Mouse (Mus musculus) brain, embryonic 18.5 days (tissue): ENCODE measurements around the gene Lyl1.

Source experiments
- DNase-seq: peaks from one replicate; pipeline ENCODE4 v3.0.0-alpha.2; 2012; ENCODE audit warnings: low read depth, low spot score

Lyl1 gene

GRCm38 (mm10) chr8:84722850-84723570, 21.8 kb downstream of the Lyl1 start, which contains the start of gene G430095P16Rik:
Gene G430095P16Rik, plus strand, starts transcription at chr8:84723007.
- DNase-seq: no peak

GRCm38 (mm10) chr8:84723571-84723900, 22.3 kb downstream of the Lyl1 start:
- DNase-seq: no peak

GRCm38 (mm10) chr8:84724683-84725082, 23.4 kb downstream of the Lyl1 start:
- no peak for DNase-seq

GRCm38 (mm10) chr8:84725246-84725940, 24.1 kb downstream of the Lyl1 start:
- DNase-seq: no peak

GRCm38 (mm10) chr8:84725941-84726259, 24.6 kb downstream of the Lyl1 start:
- no peak for DNase-seq

- DNase-seq: no peak
These were observed 27.2 kb downstream of the Lyl1 start for GRCm38 (mm10) chr8:84728474-84728873.

GRCm38 (mm10) chr8:84729921-84730362, 28.7 kb downstream of the Lyl1 start:
- DNase-seq: no peak

- no peak for DNase-seq
These were observed 29.5 kb downstream of the Lyl1 start for GRCm38 (mm10) chr8:84730541-84731370.

GRCm38 (mm10) chr8:84731371-84732177, 30.3 kb downstream of the Lyl1 start:
- DNase-seq: no peak

GRCm38 (mm10) chr8:84732545-84732944, 31.3 kb downstream of the Lyl1 start:
- no peak for DNase-seq

- DNase-seq: no peak
These were observed 31.7 kb downstream of the Lyl1 start for GRCm38 (mm10) chr8:84732996-84733395.

GRCm38 (mm10) chr8:84733959-84734358, 32.7 kb downstream of the Lyl1 start:
- no peak for DNase-seq

- no peak for DNase-seq
These were observed 33.4 kb downstream of the Lyl1 start for GRCm38 (mm10) chr8:84734680-84735079.

GRCm38 (mm10) chr8:84735597-84735996, 34.3 kb downstream of the Lyl1 start:
- no peak for DNase-seq

GRCm38 (mm10) chr8:84736521-84736920, 35.3 kb downstream of the Lyl1 start:
- DNase-seq: no peak

GRCm38 (mm10) chr8:84737608-84738007, 36.4 kb downstream of the Lyl1 start:
- no peak for DNase-seq

GRCm38 (mm10) chr8:84738266-84738665, 37.0 kb downstream of the Lyl1 start:
- no peak for DNase-seq

- DNase-seq: no peak
These were observed 37.6 kb downstream of the Lyl1 start for GRCm38 (mm10) chr8:84738715-84739400.

- DNase-seq: no peak
These were observed 38.1 kb downstream of the Lyl1 start for GRCm38 (mm10) chr8:84739401-84739742.

GRCm38 (mm10) chr8:84740895-84741843, 39.9 kb downstream of the Lyl1 start:
- DNase-seq: no peak
